Mouse (Mus musculus): Measurements from ENCODE around the gene Cd34. TPM values are rescaled to one million over a fixed set of nuclear protein-coding genes. Genes with fewer than 3 reads are reported as not detected.

The Cd34 gene
- 70.6 and 74.9 TPM in 2 replicates for polyA plus RNA-seq (2014; fragmentation: Nextera tagmentation; extraction: Ambion mirVana)

DNA sequence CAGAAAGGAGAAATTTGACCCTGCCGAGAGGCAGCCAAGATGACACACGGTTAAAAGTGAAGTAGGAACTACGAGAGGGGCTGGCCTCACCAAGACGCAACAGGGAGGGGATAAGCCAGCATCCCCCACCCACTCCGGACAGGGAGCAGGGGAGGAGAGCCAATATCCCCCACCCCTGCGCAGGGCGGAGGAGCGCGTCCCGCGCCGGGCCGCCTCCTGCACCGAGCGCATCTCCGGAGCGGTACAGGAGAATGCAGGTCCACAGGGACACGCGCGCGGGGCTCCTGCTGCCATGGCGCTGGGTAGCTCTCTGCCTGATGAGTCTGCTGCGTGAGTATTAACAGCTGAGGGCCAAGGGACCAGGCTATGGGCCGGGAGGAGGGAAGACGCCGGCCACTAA, at the start of gene Cd34:
TSS of gene Cd34 (plus strand) at position 105 of the 400 bp plus-strand sequence.
- Histone ChIP-seq H3K27me3 (ENCODE audit: control insufficient read depth, insufficient read depth, low read length) (no peaks in the 10 kb centered on the region), H3K4me1 (ENCODE audit: control insufficient read depth, insufficient read depth, low read length) (no peaks in the 10 kb centered on the region), H3K9ac (replicated peaks; ENCODE audit: low read depth, low read length) (peak within 1 kb of the TSS; percentile 28), H3K4me2 (replicated peaks; ENCODE audit: low read depth, low read length) (peak within 1 kb of the TSS; percentile 73), H3K4me3 (ENCODE audit: low read depth, low read length) (peak within 1 kb of the TSS; percentile 37), H3K9me3 (ENCODE audit: control insufficient read depth, low read depth, low read length) (no peaks in the 10 kb centered on the region), H3K27ac (ENCODE audit: low read length) (no peak within 1 kb of the TSS), H3K36me3 (ENCODE audit: control insufficient read depth, insufficient read depth, low read length) (no peaks in the 10 kb centered on the region)
- ATAC-seq (ENCODE audit: insufficient number of reproducible peaks, insufficient read depth, low FRiP score, low read depth) = peak; percentile 90; the same call in 1 of the 2 replicates
- 2% methylated on average over 26 of the region's 26 CpGs for WGBS

DNA sequence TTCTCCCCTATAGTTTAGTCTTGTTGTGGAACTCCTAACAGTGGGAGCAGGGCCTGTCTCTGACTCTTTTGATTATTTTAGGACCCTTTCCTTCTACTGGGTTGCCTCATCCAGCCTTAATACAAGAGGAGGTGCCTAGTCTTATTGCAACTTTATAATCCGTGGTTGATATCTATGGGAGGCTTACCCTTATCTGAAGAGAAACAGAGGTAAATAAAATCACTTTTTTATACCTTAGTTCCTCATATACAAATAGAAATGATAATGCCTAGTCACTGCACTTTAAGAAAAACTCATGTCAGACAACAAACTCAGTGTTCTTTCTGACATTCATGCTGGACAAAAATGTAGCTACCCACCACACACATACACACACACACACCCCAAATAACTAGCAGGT, 44.1 kb upstream of the Cd34 start:
- H3K27ac ChIP-seq (ENCODE audit: low read length) = no peak overlapping the region
- 46% methylated on average over 1 of the region's 1 CpGs for WGBS
- H3K4me2 ChIP-seq (replicated peaks; ENCODE audit: low read depth, low read length) = no peak overlapping the region
- no peaks in the 10 kb centered on the region for H3K4me1 ChIP-seq (ENCODE audit: control insufficient read depth, insufficient read depth, low read length)
- ATAC-seq (ENCODE audit: insufficient number of reproducible peaks, insufficient read depth, low FRiP score, low read depth) = no peak
- no peak overlapping the region for H3K4me3 ChIP-seq (ENCODE audit: low read depth, low read length)
- no peaks in the 10 kb centered on the region for H3K27me3 ChIP-seq (ENCODE audit: control insufficient read depth, insufficient read depth, low read length)
- H3K9ac ChIP-seq (replicated peaks; ENCODE audit: low read depth, low read length) = no peak overlapping the region
- H3K9me3 ChIP-seq (ENCODE audit: control insufficient read depth, low read depth, low read length) = no peaks in the 10 kb centered on the region
- H3K36me3 ChIP-seq (ENCODE audit: control insufficient read depth, insufficient read depth, low read length) = no peaks in the 10 kb centered on the region

DNA sequence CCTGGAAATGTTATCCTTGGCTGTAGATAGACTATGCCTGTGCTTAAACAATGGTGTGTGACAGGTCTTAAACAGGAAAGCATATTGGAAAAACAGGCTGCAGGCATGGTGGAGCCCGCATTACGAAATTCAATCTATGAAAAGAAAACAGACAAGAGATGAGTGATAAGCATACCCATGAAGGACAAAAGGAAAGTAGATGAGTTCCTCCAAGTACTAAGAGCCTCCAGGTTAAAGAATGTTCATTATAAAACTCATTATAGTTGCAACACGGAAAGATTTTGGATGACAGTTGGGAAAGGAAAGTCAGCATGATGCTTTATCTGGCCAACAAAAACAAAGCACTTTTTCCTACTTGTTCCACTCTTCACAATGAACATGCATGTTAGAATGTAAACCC, 43.3 kb upstream of the Cd34 start:
- H3K27ac ChIP-seq (ENCODE audit: low read length) = no peak overlapping the region
- 77% methylated on average over 3 of the region's 3 CpGs for WGBS
- H3K36me3 ChIP-seq (ENCODE audit: control insufficient read depth, insufficient read depth, low read length) = no peaks in the 10 kb centered on the region
- H3K9ac ChIP-seq (replicated peaks; ENCODE audit: low read depth, low read length) = no peak overlapping the region
- no peaks in the 10 kb centered on the region for H3K4me1 ChIP-seq (ENCODE audit: control insufficient read depth, insufficient read depth, low read length)
- no peaks in the 10 kb centered on the region for H3K27me3 ChIP-seq (ENCODE audit: control insufficient read depth, insufficient read depth, low read length)
- ATAC-seq (ENCODE audit: insufficient number of reproducible peaks, insufficient read depth, low FRiP score, low read depth) = no peak
- no peak overlapping the region for H3K4me3 ChIP-seq (ENCODE audit: low read depth, low read length)
- H3K9me3 ChIP-seq (ENCODE audit: control insufficient read depth, low read depth, low read length) = no peaks in the 10 kb centered on the region
- no peak overlapping the region for H3K4me2 ChIP-seq (replicated peaks; ENCODE audit: low read depth, low read length)

DNA sequence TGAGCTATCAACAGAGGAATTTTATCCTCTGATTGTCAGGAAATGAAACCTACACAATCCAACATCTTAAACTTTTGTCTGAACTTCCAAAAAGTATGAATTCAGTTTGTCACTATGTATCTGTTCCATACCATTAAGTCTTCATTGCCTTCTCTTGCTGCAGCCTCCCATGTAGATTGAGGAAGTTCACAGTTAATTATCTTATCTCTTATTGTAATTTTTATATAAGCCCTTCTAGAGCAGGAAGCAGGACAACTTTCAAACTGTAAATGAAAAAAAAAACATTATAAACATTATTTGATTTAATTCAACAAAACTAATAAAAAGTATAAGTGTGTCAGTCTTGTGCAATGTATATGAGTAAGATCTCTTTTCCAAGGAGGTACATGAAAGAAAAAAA, 37.5 kb upstream of the Cd34 start:
- H3K4me3 ChIP-seq (ENCODE audit: low read depth, low read length) = no peak overlapping the region
- ATAC-seq (ENCODE audit: insufficient number of reproducible peaks, insufficient read depth, low FRiP score, low read depth) = no peak
- H3K27ac ChIP-seq (ENCODE audit: low read length) = no peak overlapping the region
- H3K9ac ChIP-seq (replicated peaks; ENCODE audit: low read depth, low read length) = no peak overlapping the region
- H3K4me1 ChIP-seq (ENCODE audit: control insufficient read depth, insufficient read depth, low read length) = no peaks in the 10 kb centered on the region
- H3K36me3 ChIP-seq (ENCODE audit: control insufficient read depth, insufficient read depth, low read length) = no peaks in the 10 kb centered on the region
- H3K4me2 ChIP-seq (replicated peaks; ENCODE audit: low read depth, low read length) = no peak overlapping the region
- H3K27me3 ChIP-seq (ENCODE audit: control insufficient read depth, insufficient read depth, low read length) = no peaks in the 10 kb centered on the region
- no peaks in the 10 kb centered on the region for H3K9me3 ChIP-seq (ENCODE audit: control insufficient read depth, low read depth, low read length)

DNA sequence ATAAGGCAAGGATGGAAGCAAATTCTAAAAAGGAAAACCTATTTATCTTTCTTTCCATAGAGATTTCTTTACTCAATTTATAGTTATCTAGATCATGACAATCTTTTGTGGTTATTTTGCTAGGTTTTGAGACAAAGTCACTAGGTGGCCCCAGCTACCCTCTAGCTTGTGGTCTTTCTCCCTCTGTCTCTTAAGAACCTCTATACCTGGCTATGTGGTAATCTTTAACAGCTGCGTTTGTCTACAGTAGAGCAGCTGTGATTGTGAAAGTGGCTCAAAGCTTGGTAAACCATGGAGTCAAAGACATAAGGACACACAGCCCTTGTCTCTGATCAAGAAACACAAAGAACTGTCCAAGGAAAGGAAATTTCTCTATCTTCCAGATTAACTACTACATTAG, 36.8 kb upstream of the Cd34 start:
- no peak for ATAC-seq (ENCODE audit: insufficient number of reproducible peaks, insufficient read depth, low FRiP score, low read depth)
- Histone ChIP-seq H3K9me3 (ENCODE audit: control insufficient read depth, low read depth, low read length) (no peaks in the 10 kb centered on the region), H3K27me3 (ENCODE audit: control insufficient read depth, insufficient read depth, low read length) (no peaks in the 10 kb centered on the region), H3K4me3 (ENCODE audit: low read depth, low read length) (no peak overlapping the region), H3K9ac (replicated peaks; ENCODE audit: low read depth, low read length) (no peak overlapping the region), H3K36me3 (ENCODE audit: control insufficient read depth, insufficient read depth, low read length) (no peaks in the 10 kb centered on the region), H3K4me2 (replicated peaks; ENCODE audit: low read depth, low read length) (no peak overlapping the region), H3K27ac (ENCODE audit: low read length) (no peak overlapping the region), H3K4me1 (ENCODE audit: control insufficient read depth, insufficient read depth, low read length) (no peaks in the 10 kb centered on the region)
- 61% methylated on average over 1 of the region's 1 CpGs for WGBS

DNA sequence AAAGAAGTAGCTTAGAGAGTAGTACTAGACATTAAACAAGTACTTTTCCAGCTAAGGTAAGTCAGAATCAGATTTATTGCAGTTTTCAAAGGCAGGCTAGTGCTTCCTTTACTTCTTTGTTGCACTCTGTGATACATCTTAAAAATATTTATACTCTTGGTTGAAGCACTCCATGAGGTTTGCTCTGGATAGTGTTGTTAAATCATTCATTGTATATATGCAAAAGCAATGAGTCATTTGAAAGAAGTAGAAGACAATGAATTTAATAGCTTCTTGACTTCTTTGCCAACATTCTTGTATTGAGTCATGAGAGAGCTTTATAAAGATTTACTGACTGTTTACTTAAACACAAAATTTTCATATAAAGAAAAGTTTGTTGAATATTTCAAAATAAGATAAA, 29.7 kb upstream of the Cd34 start:
- Histone ChIP-seq H3K4me3 (ENCODE audit: low read depth, low read length) (no peak overlapping the region), H3K36me3 (ENCODE audit: control insufficient read depth, insufficient read depth, low read length) (no peaks in the 10 kb centered on the region), H3K9ac (replicated peaks; ENCODE audit: low read depth, low read length) (no peak overlapping the region), H3K4me2 (replicated peaks; ENCODE audit: low read depth, low read length) (no peak overlapping the region), H3K9me3 (ENCODE audit: control insufficient read depth, low read depth, low read length) (no peaks in the 10 kb centered on the region), H3K27me3 (ENCODE audit: control insufficient read depth, insufficient read depth, low read length) (no peaks in the 10 kb centered on the region), H3K4me1 (ENCODE audit: control insufficient read depth, insufficient read depth, low read length) (no peaks in the 10 kb centered on the region), H3K27ac (ENCODE audit: low read length) (no peak overlapping the region)
- ATAC-seq (ENCODE audit: insufficient number of reproducible peaks, insufficient read depth, low FRiP score, low read depth) = no peak

DNA sequence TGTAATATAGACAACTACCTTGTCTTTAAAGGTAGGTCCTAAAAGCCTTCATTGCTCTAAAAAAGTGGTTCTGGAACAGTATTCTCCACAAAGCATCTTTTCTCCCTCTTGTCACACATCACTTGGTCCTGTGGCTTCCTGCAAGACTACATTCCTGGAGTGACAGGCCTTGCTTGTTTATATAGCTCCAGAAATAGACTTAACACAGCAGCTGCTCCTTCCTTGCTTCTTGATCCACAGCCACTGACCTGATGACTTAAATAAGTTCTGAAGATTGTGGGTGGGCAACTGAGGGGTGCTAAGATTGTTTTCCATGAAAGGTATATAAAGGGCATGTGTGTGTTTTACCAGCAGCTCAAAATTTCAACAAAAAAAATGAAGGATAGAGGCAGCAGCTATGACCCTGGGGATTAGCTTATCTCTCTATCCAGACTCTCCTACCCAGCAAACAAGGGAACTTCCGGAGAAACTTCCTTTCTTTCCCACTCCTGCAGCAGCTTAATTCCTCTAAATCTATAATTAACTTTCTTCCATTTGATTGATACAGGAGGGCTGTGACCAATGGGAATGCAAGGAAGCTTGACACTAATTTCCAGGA, 12.8 kb upstream of the Cd34 start:
- Histone ChIP-seq H3K4me2 (replicated peaks; ENCODE audit: low read depth, low read length) (no peak overlapping the region), H3K9me3 (ENCODE audit: control insufficient read depth, low read depth, low read length) (no peaks in the 10 kb centered on the region), H3K4me1 (ENCODE audit: control insufficient read depth, insufficient read depth, low read length) (0 out of 2 replicates have a peak, but pooled peaks cover 2% of the 10 kb centered on the region), H3K9ac (replicated peaks; ENCODE audit: low read depth, low read length) (no peak overlapping the region), H3K36me3 (ENCODE audit: control insufficient read depth, insufficient read depth, low read length) (no peaks in the 10 kb centered on the region), H3K27ac (ENCODE audit: low read length) (no peak overlapping the region), H3K4me3 (ENCODE audit: low read depth, low read length) (no peak overlapping the region), H3K27me3 (ENCODE audit: control insufficient read depth, insufficient read depth, low read length) (no peaks in the 10 kb centered on the region)
- ATAC-seq (ENCODE audit: insufficient number of reproducible peaks, insufficient read depth, low FRiP score, low read depth) = no peak
- WGBS = 22% methylated on average over 1 of the region's 1 CpGs

DNA sequence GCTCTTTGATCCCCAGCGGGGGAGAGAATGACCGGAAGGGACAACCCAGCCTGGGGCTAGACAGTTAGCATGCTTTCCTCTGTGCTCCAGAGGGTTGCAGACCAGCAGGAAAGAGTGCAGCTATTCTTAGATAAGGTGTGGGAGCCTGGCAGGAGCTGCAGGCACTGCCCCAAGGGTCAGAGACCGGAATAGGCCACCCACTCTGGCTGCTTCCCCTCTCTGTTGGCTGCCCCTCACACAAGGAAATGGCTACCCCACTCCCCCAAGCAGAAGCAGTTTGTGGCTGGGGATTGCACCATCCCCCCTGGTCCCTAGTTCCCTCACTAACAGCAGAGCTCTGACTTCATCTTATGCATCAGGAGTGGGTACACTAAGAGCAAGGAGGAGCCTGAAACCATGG, 10.7 kb upstream of the Cd34 start:
- Histone ChIP-seq H3K27me3 (ENCODE audit: control insufficient read depth, insufficient read depth, low read length) (no peaks in the 10 kb centered on the region), H3K4me2 (replicated peaks; ENCODE audit: low read depth, low read length) (no peak overlapping the region), H3K4me1 (ENCODE audit: control insufficient read depth, insufficient read depth, low read length) (0 out of 2 replicates have a peak, but pooled peaks cover 5% of the 10 kb centered on the region), H3K9ac (replicated peaks; ENCODE audit: low read depth, low read length) (no peak overlapping the region), H3K9me3 (ENCODE audit: control insufficient read depth, low read depth, low read length) (no peaks in the 10 kb centered on the region), H3K36me3 (ENCODE audit: control insufficient read depth, insufficient read depth, low read length) (no peaks in the 10 kb centered on the region), H3K4me3 (ENCODE audit: low read depth, low read length) (no peak overlapping the region), H3K27ac (ENCODE audit: low read length) (no peak overlapping the region)
- ATAC-seq (ENCODE audit: insufficient number of reproducible peaks, insufficient read depth, low FRiP score, low read depth) = no peak
- WGBS = 68% methylated on average over 3 of the region's 3 CpGs

DNA sequence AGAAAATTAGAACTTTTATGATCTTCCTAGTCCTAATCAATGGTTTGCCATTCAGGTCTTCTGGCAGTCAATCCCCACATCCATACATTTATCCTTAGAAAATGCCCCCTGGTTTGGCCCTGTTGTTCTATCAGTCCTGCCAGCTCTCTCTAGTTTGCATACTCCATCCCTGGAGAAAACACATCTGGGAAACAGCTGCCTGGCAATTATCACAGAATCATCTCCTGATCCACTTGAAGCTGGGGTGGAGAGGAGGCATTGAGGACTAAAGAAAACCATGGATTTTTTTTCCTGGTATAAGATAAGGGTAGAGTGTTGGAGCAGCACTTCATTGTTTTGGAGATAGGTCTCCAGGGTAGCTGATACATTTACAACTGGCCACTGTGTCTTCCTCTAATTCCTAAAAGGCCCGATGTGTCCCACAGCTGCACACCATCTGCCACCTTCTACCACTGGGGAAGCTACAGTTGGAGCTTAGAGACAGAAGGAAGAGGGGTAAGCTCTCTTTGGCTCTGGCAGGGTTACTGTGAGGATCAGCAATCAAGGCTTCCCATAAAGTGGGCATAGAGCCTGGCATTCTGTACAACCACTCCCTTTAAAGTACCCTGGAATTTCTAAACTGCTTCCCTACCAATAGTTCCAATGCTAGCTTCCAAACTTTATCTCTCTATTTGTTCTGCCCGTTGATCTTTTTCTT, 9.2 kb upstream of the Cd34 start:
- Histone ChIP-seq H3K4me1 (ENCODE audit: control insufficient read depth, insufficient read depth, low read length) (0 out of 2 replicates have a peak, but pooled peaks cover 5% of the 10 kb centered on the region), H3K27ac (ENCODE audit: low read length) (no peak overlapping the region), H3K9ac (replicated peaks; ENCODE audit: low read depth, low read length) (no peak overlapping the region), H3K27me3 (ENCODE audit: control insufficient read depth, insufficient read depth, low read length) (no peaks in the 10 kb centered on the region), H3K36me3 (ENCODE audit: control insufficient read depth, insufficient read depth, low read length) (no peaks in the 10 kb centered on the region), H3K4me3 (ENCODE audit: low read depth, low read length) (no peak overlapping the region), H3K4me2 (replicated peaks; ENCODE audit: low read depth, low read length) (no peak overlapping the region), H3K9me3 (ENCODE audit: control insufficient read depth, low read depth, low read length) (no peaks in the 10 kb centered on the region)
- 75% methylated on average over 2 of the region's 2 CpGs for WGBS
- no peak for ATAC-seq (ENCODE audit: insufficient number of reproducible peaks, insufficient read depth, low FRiP score, low read depth)
